Mouse (Mus musculus): ENCODE measurements at regions not wholly inside any gene's neighbourhood (a gene's known extent, or its start where the extent isn't known, plus 50 kb on each side); places are given as distances from the start of the nearest gene placed in this dataset.

DNA sequence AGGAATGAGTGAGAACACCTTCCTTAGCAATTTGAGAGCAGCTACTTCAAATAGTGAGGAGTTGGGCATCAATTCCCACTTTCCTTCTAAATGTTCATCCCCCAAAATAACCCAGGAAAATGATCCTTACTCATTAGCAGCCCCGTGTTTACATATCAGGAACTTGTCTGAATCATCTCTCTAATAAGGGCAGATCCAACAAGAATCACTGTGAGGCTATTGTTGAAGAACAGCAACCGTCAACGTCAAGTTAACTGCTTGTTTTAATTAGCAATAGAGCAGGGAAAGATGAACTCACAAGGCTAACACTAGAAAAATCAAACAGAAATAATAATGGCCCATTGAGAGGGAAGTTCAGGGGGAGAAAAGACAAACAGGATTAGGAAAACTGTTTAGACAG, 178.4 kb downstream of the Fam124b start:
- TF ChIP-seq GATA1 (IDR thresholded peaks at IDR 0.05; ENCODE audit: low read length) = no peak

DNA sequence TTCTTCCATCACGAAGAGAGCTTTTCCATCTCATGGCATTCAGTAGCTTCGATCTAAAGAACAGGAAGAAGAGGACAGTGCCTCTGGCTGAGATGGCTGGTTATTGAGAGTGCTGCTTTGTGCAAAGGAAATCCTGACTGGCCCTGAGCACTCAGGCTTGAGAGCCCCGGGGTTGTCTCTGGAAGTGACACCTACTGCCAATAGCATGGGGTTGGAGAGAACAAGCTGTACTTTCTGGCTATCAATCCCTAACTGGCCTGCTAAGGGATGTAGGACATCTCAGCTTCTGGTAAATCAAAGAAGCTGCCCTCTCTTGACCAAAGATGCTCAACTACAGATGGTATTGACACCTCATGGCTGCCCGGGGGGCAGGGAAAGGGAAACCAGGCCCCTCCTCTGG, 178.2 kb upstream of the Serpine2 start:
- TF ChIP-seq GATA1 (IDR thresholded peaks at IDR 0.05; ENCODE audit: low read length) = no peak

DNA sequence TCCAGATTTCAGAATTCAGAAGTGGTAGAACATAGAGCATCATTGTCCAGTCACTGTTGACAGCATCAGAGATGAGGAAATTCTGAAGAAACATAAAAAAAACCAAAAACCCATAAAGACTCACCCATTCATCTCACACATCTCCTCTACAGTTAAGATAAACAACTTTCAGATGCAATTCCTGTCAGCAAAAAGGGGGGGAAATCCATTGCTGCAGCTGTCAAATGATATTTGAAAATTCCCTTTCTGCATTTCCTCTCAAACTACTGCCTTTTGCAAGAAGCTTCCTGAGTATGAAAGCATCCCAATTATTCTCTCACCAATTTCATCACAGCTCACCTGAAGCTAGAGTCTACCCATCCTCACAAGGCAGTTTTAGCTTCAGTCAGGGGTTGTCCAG, 177.1 kb upstream of the Serpine2 start:
- TF ChIP-seq GATA1 (IDR thresholded peaks at IDR 0.05; ENCODE audit: low read length) = no peak

DNA sequence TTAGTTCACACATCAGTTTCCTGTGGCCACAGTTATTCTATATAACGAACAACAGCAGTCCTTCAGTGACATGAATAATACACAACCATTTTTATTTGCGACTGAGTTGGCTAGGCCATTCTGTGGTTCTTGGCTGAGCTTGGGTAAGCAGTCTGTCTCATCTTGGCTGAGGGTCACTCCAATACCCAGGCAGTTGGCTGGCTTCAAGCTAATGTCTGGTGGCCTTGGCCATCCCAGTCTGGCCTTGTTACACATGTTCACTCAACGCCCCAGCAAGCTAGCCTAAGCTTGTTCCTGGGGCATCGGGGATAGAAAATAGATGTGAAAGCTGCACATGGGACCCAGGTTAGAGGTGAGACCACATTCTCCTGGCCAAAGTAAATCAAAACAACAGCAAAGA, 175.5 kb upstream of the Serpine2 start:
- no peak for TF ChIP-seq GATA1 (IDR thresholded peaks at IDR 0.05; ENCODE audit: low read length)

DNA sequence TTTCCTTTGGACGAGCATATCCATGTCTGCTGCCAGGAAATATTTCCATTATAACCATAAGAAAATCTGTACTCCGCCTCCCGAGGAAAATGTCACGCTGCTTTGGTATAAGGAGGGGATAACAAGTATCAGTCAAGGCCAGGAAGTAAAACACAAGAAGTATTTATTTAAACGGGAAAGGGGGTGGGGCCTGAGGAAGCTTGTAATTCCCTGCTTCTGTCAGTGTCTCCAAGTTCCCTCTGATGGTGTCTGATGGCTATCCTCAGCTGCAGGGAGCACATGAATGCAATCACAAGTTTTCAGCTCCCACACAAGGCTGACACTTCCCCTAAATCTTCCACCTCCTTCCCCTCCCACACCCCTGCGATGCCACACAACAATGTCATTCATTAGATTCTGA, 172.5 kb upstream of the Serpine2 start:
- no peak for TF ChIP-seq GATA1 (IDR thresholded peaks at IDR 0.05; ENCODE audit: low read length)

DNA sequence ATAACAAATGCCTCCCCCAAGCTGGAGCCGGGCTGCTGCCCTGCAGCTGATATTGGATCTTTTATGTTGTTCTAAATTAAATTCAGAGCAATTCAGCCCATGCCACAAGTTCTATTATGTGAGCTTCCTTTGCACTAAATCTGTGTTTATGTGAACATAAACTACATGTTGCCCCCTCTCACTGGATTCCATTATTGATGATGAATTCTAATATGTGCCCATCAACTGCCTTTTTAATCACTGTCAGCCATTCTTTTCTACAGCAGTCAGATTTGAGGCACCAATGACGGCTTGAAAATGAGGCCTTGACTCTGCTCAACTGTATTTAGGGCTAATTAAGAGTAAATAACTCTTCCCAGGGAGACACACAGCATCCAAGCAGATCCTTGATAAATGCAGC, 172.1 kb upstream of the Serpine2 start:
- TF ChIP-seq GATA1 (IDR thresholded peaks at IDR 0.05; ENCODE audit: low read length) = no peak

DNA sequence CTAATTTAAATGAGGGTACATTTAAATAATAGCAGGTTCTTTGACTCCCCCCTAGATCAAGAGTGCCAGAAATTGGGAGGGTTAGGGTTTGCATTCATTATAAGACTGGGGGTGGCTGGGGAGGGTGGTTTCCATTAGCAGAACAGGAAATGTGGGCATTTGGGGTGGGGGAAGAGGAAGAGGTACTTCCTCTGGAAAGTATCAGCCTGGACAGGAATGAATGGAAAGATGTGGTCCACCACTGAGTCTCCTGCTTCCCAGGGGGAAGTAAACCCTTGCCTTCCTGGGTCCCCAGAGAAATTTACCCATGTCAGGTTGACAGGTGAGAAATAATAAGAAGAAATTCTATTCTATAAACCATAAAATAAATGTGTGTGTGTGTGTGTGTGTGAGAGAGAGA, 171.5 kb upstream of the Serpine2 start:
- TF ChIP-seq GATA1 (IDR thresholded peaks at IDR 0.05; ENCODE audit: low read length) = no peak

DNA sequence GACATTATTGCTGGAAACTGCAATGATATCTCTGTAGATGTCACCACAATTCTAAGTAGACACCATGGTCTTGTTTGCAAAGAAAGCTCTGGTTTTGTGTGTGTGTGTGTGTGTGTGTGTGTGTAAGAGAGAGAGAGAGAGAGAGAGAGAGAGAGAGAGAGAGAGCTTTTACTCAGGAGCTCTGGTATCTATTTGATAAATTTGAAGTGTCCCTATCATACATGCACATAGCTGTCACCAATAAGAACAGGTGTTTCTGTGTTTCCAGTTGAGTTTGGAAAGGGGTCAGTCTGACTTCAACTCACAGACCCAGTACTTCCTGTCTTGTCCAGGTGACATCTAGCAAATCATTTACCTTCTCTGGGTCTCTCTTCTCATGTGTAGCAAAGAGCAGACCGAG, 169.7 kb upstream of the Serpine2 start:
- no peak for TF ChIP-seq GATA1 (IDR thresholded peaks at IDR 0.05; ENCODE audit: low read length)

DNA sequence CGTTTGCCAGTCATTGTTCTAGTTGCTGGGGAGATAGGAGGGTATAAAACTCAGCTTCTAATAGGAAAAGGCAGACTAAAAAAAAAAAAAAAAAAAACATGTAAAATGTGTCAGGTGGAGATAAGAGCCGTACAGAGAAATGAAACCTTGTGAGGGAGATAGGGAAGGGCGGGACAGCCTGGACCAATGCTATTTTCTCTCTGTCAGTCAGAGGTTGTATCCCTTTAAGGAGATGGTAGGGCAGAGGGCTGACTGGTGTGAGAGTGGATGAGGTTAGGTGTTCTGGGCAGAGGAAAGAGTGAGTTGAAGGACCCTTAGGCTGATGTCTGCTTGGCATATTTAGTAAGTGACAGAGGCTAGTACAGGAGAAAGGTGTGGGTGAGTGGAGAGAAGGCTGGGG, 169.2 kb upstream of the Serpine2 start:
- peak; percentile 31 for TF ChIP-seq GATA1 (IDR thresholded peaks at IDR 0.05; ENCODE audit: low read length)

DNA sequence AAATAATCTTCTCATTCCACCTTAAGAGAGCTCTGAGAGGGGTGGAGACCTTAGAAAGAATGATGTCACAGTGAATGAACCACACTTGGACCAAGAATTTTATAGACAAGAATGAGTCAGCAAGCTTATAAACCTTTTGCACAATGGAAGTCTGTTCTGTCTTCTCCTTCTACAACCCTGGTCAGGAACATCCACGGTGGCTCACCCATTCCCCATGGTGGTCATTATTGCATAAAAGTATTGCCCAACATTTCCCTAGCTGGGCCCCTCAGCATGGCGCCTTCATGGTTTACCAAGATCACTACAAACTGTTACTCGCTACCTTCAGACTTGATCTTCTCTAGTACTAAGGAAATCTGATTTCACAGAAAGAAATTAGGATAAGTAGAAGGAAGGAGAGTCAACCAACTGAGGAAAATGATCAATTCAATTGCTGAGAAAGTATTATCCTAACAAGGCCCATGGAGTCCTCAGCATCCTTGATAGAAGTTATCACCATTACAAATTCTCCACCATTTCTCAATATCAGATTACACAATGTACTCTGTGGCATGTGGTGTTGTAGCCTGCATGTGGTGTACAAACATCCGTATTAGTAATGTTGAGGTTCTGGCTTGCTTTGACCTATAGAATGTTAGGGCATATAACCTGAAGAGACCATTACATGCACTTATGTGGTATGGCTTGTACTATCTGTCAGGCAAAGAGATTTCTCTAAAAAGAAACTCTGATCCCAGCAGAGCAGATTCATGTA, 165.1 kb upstream of the Serpine2 start:
- no peak for TF ChIP-seq GATA1 (IDR thresholded peaks at IDR 0.05; ENCODE audit: low read length)

DNA sequence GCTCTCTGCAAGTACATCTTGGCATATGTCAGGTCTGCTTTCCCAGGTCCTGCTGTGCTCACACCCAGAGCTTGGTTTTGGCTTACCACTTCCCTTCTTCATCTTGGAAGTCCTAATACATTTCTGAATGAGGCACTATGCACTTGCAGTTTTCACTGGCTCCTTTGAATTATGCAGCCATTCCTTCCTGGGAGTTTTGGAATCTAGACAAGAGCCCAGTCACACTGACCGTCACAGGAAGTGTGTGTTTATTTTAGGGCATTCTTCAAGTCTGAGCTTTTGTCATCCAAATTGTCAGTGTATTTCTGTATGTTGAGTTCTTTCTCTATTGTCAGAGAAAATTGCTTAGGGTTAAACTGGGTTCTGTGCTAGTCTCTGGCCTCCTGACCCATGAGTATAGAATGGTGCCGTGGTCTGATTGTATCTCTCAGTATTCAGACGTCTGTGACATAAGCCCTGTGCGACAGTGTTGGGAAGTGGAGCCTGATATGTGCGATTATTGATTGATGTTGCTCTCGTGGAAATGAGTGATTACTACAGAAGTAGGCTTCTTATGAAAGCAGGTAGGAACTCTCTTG, 162.6 kb upstream of the Serpine2 start:
- no peak for TF ChIP-seq GATA1 (IDR thresholded peaks at IDR 0.05; ENCODE audit: low read length)

DNA sequence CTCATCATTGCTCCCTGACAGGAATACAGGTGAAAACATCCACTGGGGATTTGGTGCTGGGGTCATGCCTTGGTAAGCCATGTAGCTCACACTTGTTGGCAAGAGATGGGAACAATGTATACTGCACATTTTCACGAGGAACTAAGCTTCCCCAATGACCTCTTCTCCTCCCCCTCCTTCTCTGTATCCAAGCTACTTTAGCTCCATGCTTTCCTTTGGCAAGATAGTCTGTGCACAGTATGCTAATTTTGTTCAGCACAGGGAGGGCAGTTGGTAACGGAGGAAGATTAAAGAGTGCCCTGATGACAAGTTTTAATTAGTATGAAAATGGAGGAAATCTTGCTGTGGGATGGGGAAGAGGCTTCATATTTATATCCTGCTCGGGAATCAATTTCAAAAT, 160.9 kb upstream of the Serpine2 start:
- no peak for TF ChIP-seq GATA1 (IDR thresholded peaks at IDR 0.05; ENCODE audit: low read length)

DNA sequence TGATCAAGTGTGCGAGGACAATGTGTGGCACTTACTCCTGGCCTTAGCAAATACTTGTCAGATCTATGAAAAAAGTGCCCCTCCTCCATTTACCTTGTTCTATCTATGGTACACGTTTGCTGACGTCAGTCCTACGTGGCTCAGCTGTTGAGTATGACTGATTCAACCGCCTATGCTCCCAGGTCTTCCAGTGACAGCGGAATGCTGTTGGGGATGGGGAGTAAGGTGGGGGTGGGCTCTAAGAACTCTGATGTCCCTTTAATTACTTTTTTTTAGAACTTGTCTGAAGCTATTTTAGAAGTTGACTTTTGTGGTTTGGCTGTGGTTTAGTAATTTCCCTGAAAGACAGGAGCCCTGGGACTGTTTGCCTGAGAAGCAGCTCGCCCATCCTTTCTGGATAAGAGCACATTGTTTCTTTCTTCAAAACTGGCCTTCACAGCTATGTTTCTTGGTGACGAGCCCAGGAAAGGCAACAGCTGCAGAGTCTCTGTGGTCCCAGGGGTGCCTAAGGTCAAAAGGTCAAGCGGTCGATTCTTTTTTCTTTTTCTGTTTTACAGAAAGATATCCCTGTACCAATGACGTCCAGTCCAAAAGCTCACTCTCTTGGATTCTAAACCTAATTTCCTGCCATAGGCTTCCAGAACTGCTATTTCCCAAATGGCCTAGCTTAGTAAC, 157.5 kb upstream of the Serpine2 start:
- no peak for TF ChIP-seq GATA1 (IDR thresholded peaks at IDR 0.05; ENCODE audit: low read length)

DNA sequence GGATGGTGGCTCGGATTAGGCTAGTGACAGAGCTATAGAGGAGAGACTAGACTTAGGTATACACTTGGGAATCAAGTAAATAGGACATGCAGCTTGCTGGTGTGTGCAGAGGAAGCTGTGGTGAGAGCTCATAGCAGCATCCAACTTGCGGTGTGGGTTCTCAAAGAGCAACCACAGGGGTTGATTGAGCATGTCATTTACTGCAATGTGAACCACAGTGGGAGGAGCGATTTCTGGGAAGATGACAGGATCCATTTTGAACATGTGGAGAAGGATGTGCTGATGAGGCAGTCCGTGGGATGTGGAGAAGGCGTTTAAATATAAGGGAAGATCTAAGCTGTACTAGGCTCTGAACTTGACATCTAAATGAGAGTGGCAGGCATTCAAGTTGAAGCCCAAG, 154.5 kb upstream of the Serpine2 start:
- TF ChIP-seq GATA1 (IDR thresholded peaks at IDR 0.05; ENCODE audit: low read length) = no peak

DNA sequence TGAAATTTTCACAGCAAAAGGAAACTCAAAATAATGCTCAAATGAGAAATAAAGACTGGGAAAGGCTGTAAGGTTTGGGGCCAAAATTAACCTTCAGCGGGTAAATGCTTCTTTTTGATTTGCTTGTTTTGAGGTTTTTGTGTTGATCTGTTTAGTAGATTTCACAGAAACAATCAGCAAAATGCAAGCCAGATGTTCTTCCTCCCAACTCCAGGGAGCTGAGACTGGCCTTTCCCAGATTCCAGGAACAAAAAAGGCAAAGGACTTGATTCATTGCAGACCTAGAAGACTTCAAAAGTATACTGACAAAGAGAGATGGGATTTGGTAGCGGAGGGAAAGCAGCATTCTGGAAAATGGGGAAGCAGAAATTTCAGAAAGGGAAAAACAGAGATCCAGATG, 153.6 kb upstream of the Serpine2 start:
- TF ChIP-seq GATA1 (IDR thresholded peaks at IDR 0.05; ENCODE audit: low read length) = no peak

DNA sequence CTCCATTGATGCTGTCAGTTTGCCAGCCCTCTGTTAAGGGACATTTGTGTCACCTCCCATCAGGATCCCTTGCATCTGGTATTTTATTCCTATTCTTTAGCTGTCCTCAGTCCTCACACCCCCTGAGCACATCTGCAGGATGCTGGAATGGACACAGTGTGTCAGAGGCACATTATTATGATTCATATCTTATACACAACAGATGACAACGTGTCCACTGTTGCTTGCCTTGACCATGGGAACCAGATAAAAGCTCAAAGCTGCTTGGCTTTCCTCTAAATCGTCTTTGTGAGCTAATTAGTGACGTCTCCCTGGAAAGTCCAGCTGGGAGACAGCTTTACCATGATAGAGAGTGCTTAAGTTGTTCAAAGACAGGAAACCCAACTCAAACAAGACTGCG, 149.7 kb upstream of the Serpine2 start:
- no peak for TF ChIP-seq GATA1 (IDR thresholded peaks at IDR 0.05; ENCODE audit: low read length)

DNA sequence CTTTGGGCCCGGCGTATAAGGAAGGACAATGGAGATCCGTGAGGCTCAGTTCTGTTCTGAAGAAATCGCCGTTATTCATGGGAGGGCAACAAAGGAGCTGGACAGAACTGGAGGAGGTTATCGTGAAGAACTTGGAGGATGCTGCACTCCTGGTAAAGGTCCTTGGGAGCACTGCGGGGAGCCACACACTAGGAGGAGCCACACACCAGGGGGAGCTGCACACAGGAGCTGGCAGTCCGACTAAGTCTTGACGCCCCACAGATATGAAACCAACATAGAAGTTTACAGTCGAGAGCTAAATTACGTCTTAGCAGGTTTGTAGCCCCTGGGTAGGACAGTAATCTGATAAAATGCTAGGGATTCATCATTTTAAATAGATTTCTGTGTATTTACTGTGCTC, 138.1 kb upstream of the Serpine2 start:
- no peak for TF ChIP-seq GATA1 (IDR thresholded peaks at IDR 0.05; ENCODE audit: low read length)
